Mouse (Mus musculus): ENCODE measurements around the gene Slc10a1. TPM values are rescaled to one million over a fixed set of nuclear protein-coding genes. Genes with fewer than 3 reads are reported as not detected.
"Not testable (repeated sequence)": the region's sequence is repeated elsewhere in the genome, so short reads cannot be mapped to it uniquely, and the experiment has no call there.

Slc10a1 gene
- total RNA-seq, 2 experiments from 2014 or later: 24.7 to 77.6 TPM

GRCm38 (mm10) chr12:80967918-80968317 lies 587 bp downstream of the Slc10a1 start:
- no peak for DNase-seq

- DNase-seq: no peak
These were observed 2.3 kb downstream of the Slc10a1 start for GRCm38 (mm10) chr12:80966059-80966838.

- no peak for DNase-seq
These were observed 5.9 kb downstream of the Slc10a1 start for GRCm38 (mm10) chr12:80962566-80962965.

GRCm38 (mm10) chr12:80957961-80958360 lies 10.5 kb downstream of the Slc10a1 start:
- no peak for DNase-seq

GRCm38 (mm10) chr12:80956039-80956438 lies 12.5 kb downstream of the Slc10a1 start:
- peak; percentile 0 for DNase-seq

- DNase-seq: no peak
These were observed 16.0 kb downstream of the Slc10a1 start for GRCm38 (mm10) chr12:80952526-80952925.

GRCm38 (mm10) chr12:80951640-80952219 lies 16.8 kb downstream of the Slc10a1 start:
- DNase-seq: no peak

- DNase-seq: not testable (repeated sequence)
These were observed 18.9 kb downstream of the Slc10a1 start for GRCm38 (mm10) chr12:80949603-80950002.

GRCm38 (mm10) chr12:80948202-80948601 lies 20.3 kb downstream of the Slc10a1 start:
- DNase-seq: no peak

- peak; percentile 97 for DNase-seq
These were observed 22.5 kb downstream of the Slc10a1 start for GRCm38 (mm10) chr12:80945996-80946355.

GRCm38 (mm10) chr12:80945334-80945995 lies 23.0 kb downstream of the Slc10a1 start, which contains the start of gene Srsf5:
Srsf5 (plus strand) TSS chr12:80945504.
- DNase-seq: peak; percentile 99

GRCm38 (mm10) chr12:80944963-80945333 lies 23.6 kb downstream of the Slc10a1 start:
- not testable (repeated sequence) for DNase-seq

- no peak for DNase-seq
These were observed 24.3 kb downstream of the Slc10a1 start for GRCm38 (mm10) chr12:80944204-80944603.

GRCm38 (mm10) chr12:80943395-80943794 lies 25.1 kb downstream of the Slc10a1 start:
- DNase-seq: no peak

GRCm38 (mm10) chr12:80941886-80942285 lies 26.6 kb downstream of the Slc10a1 start:
- DNase-seq: no peak

GRCm38 (mm10) chr12:80939165-80939564 lies 29.3 kb downstream of the Slc10a1 start:
- DNase-seq: no peak

GRCm38 (mm10) chr12:80938642-80939041 lies 29.9 kb downstream of the Slc10a1 start:
- DNase-seq: peak; percentile 63

GRCm38 (mm10) chr12:80937331-80938029 lies 31.0 kb downstream of the Slc10a1 start:
- DNase-seq: no peak

- no peak for DNase-seq
These were observed 31.8 kb downstream of the Slc10a1 start for GRCm38 (mm10) chr12:80936751-80937150.

- no peak for DNase-seq
These were observed 35.6 kb downstream of the Slc10a1 start for GRCm38 (mm10) chr12:80932865-80933264.

GRCm38 (mm10) chr12:80931402-80932140 lies 36.9 kb downstream of the Slc10a1 start:
- no peak for DNase-seq

GRCm38 (mm10) chr12:80930141-80930540 lies 38.4 kb downstream of the Slc10a1 start:
- DNase-seq: no peak
